Mouse (Mus musculus) kidney, adult 2 months (tissue): ENCODE results near the gene March11.

ENCODE experiments used
- CTCF ChIP-seq: fragments of 200-500 bp; conservative IDR thresholded peaks from 2 replicates; pipeline ENCODE4 v1.5.1; 2011; ENCODE audit warnings: low read depth, mild to moderate bottlenecking, control low read depth, low read length, moderate library complexity, mixed read lengths; ENCODE audit not compliant: insufficient read depth, insufficient read length
- POLR2A ChIP-seq: fragments of 200-500 bp; IDR thresholded peaks from one replicate; pipeline ENCODE4 v1.6.1; 2011; ENCODE audit warnings: low read depth, low read length, control low read depth

DNA sequence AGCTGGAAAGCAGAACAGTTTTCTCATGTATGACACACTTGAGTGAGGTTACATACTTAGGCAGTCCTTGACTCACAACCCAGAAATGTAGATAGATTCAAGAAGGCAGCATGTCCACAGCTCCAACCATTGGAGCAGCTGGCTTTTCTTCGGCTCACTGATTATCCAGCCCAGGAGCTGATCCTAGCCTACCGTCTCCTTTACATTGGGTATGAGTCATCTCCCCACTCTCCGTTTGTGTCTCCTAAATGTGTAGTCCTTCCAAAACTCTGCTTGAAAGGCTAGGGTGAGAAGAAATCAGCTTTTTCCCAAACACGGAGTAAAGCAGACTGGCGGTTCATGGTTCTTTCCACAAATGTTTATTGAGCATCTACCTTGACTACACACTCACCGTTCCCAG, 10.2 kb upstream of the March11 start:
- TF ChIP-seq CTCF (no peak), POLR2A (no peak)
